Mouse (Mus musculus): ENCODE results near the gene Mier2.

- no peak for TF ChIP-seq CHD2 (IDR thresholded peaks at IDR 0.05; ENCODE audit: low read depth, low read length)
- TF ChIP-seq HCFC1 (IDR thresholded peaks at IDR 0.05; ENCODE audit: borderline replicate concordance, insufficient read depth, low read length): no peak
- no peak for TF ChIP-seq MAFK (IDR thresholded peaks at IDR 0.05; ENCODE audit: insufficient read depth, low read depth, low read length)
- TF ChIP-seq ZNF384 (IDR thresholded peaks at IDR 0.05; ENCODE audit: low read depth, low read length): no peak
Measured at GRCm38 (mm10) chr10:79587752-79588126, 32.7 kb upstream of the Mier2 start.

Data from ES-E14 (cell line).